Mouse (Mus musculus): ENCODE measurements at regions not wholly inside any gene's neighbourhood (a gene's known extent, or its start where the extent isn't known, plus 50 kb on each side); places are given as distances from the start of the nearest gene placed in this dataset.
A peak's percentile ranks its signal among the peaks of the same experiment; 100 is the strongest.

DNA sequence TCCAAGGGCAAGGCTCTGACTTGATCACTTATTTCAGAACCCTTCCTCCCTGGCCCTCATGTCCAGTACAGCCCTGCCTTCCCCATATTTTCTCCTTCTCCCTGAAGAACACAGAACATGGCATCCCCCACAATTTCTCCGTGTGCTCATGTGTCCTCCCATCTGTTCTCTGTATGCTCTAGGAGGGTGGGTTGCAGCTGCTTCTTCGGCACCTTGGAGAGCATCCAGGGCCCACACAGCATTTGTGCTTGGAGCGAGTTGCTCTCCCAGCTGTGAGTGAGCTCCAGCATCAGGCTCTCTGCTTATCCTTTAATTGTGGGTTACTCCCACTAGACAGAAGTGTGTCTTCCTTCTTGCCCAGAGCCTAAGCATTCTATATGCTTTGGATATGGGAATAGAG is 69.8 kb upstream of the Bace2 start:
- Histone ChIP-seq H3K4me2 (no peak overlapping the region), H3K27me3 (ENCODE audit: control insufficient read depth, insufficient read depth, low read length) (no peaks in the 10 kb centered on the region)

DNA sequence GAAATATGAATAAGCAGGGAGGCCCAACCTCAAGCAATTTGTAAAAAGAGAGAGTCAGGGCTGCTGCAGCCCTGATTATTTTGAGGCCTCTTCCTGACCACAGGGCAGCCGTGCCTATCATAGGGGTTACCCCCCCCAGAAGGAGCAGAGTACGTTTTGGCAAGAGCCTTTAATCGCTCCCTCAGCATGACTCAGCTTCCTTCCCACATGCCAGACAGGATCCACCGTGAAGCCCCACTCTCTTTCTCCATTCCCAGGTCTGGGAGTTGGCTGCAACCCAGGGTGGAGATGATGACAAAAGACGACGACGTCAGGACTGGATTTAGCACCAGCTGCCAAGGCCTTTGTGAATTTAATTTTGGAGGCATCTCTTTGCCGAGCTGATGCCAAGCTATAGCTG is 67.9 kb upstream of the Bace2 start:
- WGBS (ENCODE audit: insufficient replicate concordance), result 35% methylated on average over 8 of the region's 8 CpGs
- no peaks in the 10 kb centered on the region for H3K9me3 ChIP-seq (replicated peaks; ENCODE audit: control insufficient read depth, low read length)
- H3K27me3 ChIP-seq (ENCODE audit: control insufficient read depth, insufficient read depth, low read length), result no peaks in the 10 kb centered on the region
- no peaks in the 10 kb centered on the region for H3K36me3 ChIP-seq (ENCODE audit: control insufficient read depth, insufficient read depth, low read length)
- H3K27ac ChIP-seq (ENCODE audit: low read depth, low read length), result no peak overlapping the region
- H3K4me2 ChIP-seq, result no peak overlapping the region
- H3K4me1 ChIP-seq (ENCODE audit: control insufficient read depth, insufficient read depth, low read length), result no peaks in the 10 kb centered on the region
- H3K4me3 ChIP-seq (ENCODE audit: low read depth, low read length), result no peak overlapping the region
- no peak overlapping the region for H3K9ac ChIP-seq (ENCODE audit: low read depth, low read length)
- ATAC-seq (replicated peaks; ENCODE audit: insufficient number of reproducible peaks, low FRiP score, low TSS enrichment), result no peak

More for the DNA sequence above, 69.8 kb upstream of the Bace2 start:
- no peak for ATAC-seq (replicated peaks; ENCODE audit: insufficient number of reproducible peaks, low FRiP score, low TSS enrichment)
- Histone ChIP-seq H3K4me1 (ENCODE audit: control insufficient read depth, insufficient read depth, low read length) (no peaks in the 10 kb centered on the region), H3K27ac (ENCODE audit: low read depth, low read length) (no peak overlapping the region), H3K4me3 (ENCODE audit: low read depth, low read length) (no peak overlapping the region), H3K9ac (ENCODE audit: low read depth, low read length) (no peak overlapping the region), H3K9me3 (replicated peaks; ENCODE audit: control insufficient read depth, low read length) (no peaks in the 10 kb centered on the region), H3K36me3 (ENCODE audit: control insufficient read depth, insufficient read depth, low read length) (no peaks in the 10 kb centered on the region)
- WGBS (ENCODE audit: insufficient replicate concordance), result 31% methylated on average over 3 of the region's 3 CpGs

DNA sequence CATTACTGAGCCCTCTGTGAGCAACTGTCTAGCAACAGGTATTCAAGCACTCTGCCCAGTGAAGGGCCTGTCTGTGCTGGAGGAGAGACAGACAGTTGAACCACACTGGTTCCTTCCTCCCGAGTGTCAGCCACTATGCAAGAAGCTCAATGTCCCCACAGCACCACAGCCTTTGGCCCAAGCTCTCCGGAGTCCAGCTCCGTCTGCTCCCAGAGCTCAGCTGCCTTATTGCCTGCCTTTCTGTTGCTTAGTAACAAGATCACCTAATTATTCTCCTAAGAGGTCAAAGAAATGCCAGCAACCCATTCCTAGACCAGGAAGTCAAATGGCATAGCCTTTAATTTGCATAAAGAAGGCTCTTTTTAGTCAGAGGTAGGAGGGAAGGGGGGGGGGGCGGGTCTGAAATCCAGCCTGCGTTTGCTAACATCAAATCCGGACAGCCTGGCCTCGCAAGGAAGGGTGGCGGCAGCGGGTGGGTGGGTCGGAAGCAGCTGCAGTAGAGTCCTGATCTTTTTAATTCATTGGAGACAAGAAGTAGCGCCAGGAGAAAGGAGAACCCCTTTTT is 64.0 kb upstream of the Bace2 start:
- no peak overlapping the region for H3K27ac ChIP-seq (ENCODE audit: low read depth, low read length)
- H3K36me3 ChIP-seq (ENCODE audit: control insufficient read depth, insufficient read depth, low read length), result no peaks in the 10 kb centered on the region
- H3K9me3 ChIP-seq (replicated peaks; ENCODE audit: control insufficient read depth, low read length), result no peaks in the 10 kb centered on the region
- no peak for ATAC-seq (replicated peaks; ENCODE audit: insufficient number of reproducible peaks, low FRiP score, low TSS enrichment)
- H3K4me3 ChIP-seq (ENCODE audit: low read depth, low read length), result no peak overlapping the region
- H3K9ac ChIP-seq (ENCODE audit: low read depth, low read length), result no peak overlapping the region
- 10% methylated on average over 11 of the region's 11 CpGs for WGBS (ENCODE audit: insufficient replicate concordance)
- no peaks in the 10 kb centered on the region for H3K27me3 ChIP-seq (ENCODE audit: control insufficient read depth, insufficient read depth, low read length)
- peak overlapping the region; percentile 44 for H3K4me2 ChIP-seq
- no peaks in the 10 kb centered on the region for H3K4me1 ChIP-seq (ENCODE audit: control insufficient read depth, insufficient read depth, low read length)

DNA sequence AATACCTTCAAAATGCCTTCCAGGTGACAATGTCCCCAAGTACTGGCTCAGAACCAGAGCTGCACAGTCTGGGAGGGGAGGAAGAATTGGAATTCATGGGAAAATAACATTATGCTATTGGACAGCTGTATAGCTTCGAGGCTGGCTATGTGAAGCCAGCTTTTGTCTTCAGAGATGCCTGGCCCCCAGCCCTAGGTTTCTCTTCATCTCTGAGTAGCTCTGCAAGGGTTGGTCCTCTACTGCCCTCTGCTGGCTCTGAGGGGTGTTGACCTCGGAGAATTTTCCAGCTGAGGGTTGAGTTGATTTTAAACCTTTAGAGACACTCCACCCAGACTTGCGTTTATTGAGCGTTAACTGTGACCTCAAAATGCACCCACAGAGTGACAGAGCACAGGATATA is 63.3 kb upstream of the Bace2 start:
- peak; percentile 57 for ATAC-seq (replicated peaks; ENCODE audit: insufficient number of reproducible peaks, low FRiP score, low TSS enrichment)
- Histone ChIP-seq H3K9ac (ENCODE audit: low read depth, low read length) (no peak overlapping the region), H3K27ac (ENCODE audit: low read depth, low read length) (no peak overlapping the region), H3K9me3 (replicated peaks; ENCODE audit: control insufficient read depth, low read length) (no peaks in the 10 kb centered on the region), H3K4me2 (peak overlapping the region; percentile 44), H3K4me3 (ENCODE audit: low read depth, low read length) (no peak overlapping the region), H3K27me3 (ENCODE audit: control insufficient read depth, insufficient read depth, low read length) (no peaks in the 10 kb centered on the region), H3K4me1 (ENCODE audit: control insufficient read depth, insufficient read depth, low read length) (no peaks in the 10 kb centered on the region), H3K36me3 (ENCODE audit: control insufficient read depth, insufficient read depth, low read length) (no peaks in the 10 kb centered on the region)
- 6% methylated on average over 4 of the region's 4 CpGs for WGBS (ENCODE audit: insufficient replicate concordance)

DNA sequence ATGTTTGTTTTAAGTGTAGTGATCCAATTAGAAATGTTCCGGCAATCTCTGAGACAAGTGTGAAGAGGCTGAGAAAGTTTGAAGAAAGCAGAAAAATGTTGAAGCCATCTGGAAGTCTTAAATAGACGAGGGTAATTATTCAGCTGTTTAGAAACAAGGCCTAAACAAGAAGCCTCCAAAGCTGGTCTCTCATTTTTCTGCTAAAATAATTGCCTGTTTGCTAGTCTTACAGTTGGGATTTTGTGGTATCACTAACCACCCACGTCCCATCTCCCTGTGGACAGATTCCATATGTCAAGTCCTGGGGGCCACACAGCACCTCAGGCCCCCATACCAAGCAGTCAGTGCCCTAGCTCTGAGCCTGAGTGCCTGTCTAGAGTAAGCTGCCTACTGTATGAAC is 59.4 kb upstream of the Bace2 start:
- Histone ChIP-seq H3K9me3 (replicated peaks; ENCODE audit: control insufficient read depth, low read length) (no peaks in the 10 kb centered on the region), H3K27ac (ENCODE audit: low read depth, low read length) (no peak overlapping the region), H3K36me3 (ENCODE audit: control insufficient read depth, insufficient read depth, low read length) (no peaks in the 10 kb centered on the region), H3K4me1 (ENCODE audit: control insufficient read depth, insufficient read depth, low read length) (no peaks in the 10 kb centered on the region), H3K9ac (ENCODE audit: low read depth, low read length) (no peak overlapping the region), H3K4me2 (no peak overlapping the region), H3K4me3 (ENCODE audit: low read depth, low read length) (no peak overlapping the region), H3K27me3 (ENCODE audit: control insufficient read depth, insufficient read depth, low read length) (no peaks in the 10 kb centered on the region)
- ATAC-seq (replicated peaks; ENCODE audit: insufficient number of reproducible peaks, low FRiP score, low TSS enrichment), result no peak
- WGBS (ENCODE audit: insufficient replicate concordance), result 67% methylated on average over 3 of the region's 3 CpGs

DNA sequence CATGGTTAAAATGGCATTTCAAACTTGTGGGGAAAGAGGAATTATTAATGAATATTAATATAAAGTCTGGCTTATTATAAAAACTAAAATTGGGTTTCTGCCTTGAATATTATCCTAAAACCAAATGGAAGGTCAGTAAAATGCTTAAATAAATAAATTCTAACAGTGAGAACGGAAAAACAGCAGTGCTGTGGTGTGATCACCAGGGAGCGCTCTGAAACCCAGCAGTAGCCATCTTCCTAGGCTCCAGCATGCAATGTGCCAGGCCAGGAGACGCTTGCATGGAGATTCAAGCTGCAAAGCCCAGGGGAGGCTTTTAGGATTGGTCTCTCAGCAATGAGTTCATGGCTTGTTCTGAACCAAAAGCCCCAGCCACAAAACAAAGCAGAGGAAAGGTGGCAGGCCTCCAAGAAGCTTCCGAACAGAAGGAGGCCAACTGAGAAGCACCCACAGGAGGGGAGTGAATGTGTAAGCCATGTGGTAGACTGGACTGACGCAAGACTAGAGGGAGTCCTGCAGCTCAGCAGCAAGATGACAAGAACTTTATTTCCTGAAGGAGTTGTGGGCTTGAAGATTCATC is 52.3 kb upstream of the Bace2 start:
- WGBS (ENCODE audit: insufficient replicate concordance), result 65% methylated on average over 5 of the region's 5 CpGs
- no peaks in the 10 kb centered on the region for H3K9me3 ChIP-seq (replicated peaks; ENCODE audit: control insufficient read depth, low read length)
- H3K4me3 ChIP-seq (ENCODE audit: low read depth, low read length), result no peak overlapping the region
- H3K4me1 ChIP-seq (ENCODE audit: control insufficient read depth, insufficient read depth, low read length), result no peaks in the 10 kb centered on the region
- no peaks in the 10 kb centered on the region for H3K36me3 ChIP-seq (ENCODE audit: control insufficient read depth, insufficient read depth, low read length)
- H3K4me2 ChIP-seq, result no peak overlapping the region
- no peak overlapping the region for H3K27ac ChIP-seq (ENCODE audit: low read depth, low read length)
- ATAC-seq (replicated peaks; ENCODE audit: insufficient number of reproducible peaks, low FRiP score, low TSS enrichment), result no peak
- H3K27me3 ChIP-seq (ENCODE audit: control insufficient read depth, insufficient read depth, low read length), result no peaks in the 10 kb centered on the region
- no peak overlapping the region for H3K9ac ChIP-seq (ENCODE audit: low read depth, low read length)

All from heart, embryonic 11.5 days (tissue).